Mouse (Mus musculus) neural tube, embryonic 14.5 days (tissue): ENCODE data around the gene Slc16a1. TPM values are rescaled to one million over a fixed set of nuclear protein-coding genes. Genes with fewer than 3 reads are reported as not detected.
"Not testable (repeated sequence)": the region's sequence is repeated elsewhere in the genome, so short reads cannot be mapped to it uniquely, and the experiment has no call there.

Experiments
- ATAC-seq: fragments of 200-750 bp; cut with Nextera tagmentation; 2 replicates; pipeline ENCODE4 v1.8.0; 2017; ENCODE audit warnings: low read depth, mild to moderate bottlenecking, moderate TSS enrichment, moderate library complexity
- H3K27ac ChIP-seq: fragments of 300-500 bp; sonication (generic); 2 replicates; pipeline ENCODE4 v1.5.1; 2014; ENCODE audit warnings: low read depth, mild to moderate bottlenecking, control low read depth, low read length, moderate library complexity, mixed read lengths
- H3K27me3 ChIP-seq: fragments of 300-500 bp; sonication (generic); 2 replicates; pipeline ENCODE4 v1.6.1; 2014; ENCODE audit warnings: low read length; ENCODE audit not compliant: control insufficient read depth, insufficient read depth
- H3K36me3 ChIP-seq: fragments of 300-500 bp; sonication (generic); 2 replicates; pipeline ENCODE4 v1.6.1; 2014; ENCODE audit warnings: low read length, mixed read lengths; ENCODE audit not compliant: control insufficient read depth, insufficient read depth
- H3K4me1 ChIP-seq: fragments of 300-500 bp; sonication (generic); 2 replicates; pipeline ENCODE4 v1.6.1; 2014; ENCODE audit warnings: low read length; ENCODE audit not compliant: control insufficient read depth, insufficient read depth
- H3K4me2 ChIP-seq: fragments of 300-500 bp; sonication (generic); 2 replicates; pipeline ENCODE4 v1.6.1; 2014; ENCODE audit warnings: mild to moderate bottlenecking, low read depth, low read length, control low read depth
- H3K4me3 ChIP-seq: fragments of 300-500 bp; sonication (generic); 2 replicates; pipeline ENCODE4 v1.5.1; 2014; ENCODE audit warnings: low read depth, low read length, control low read depth, mixed read lengths
- H3K9ac ChIP-seq: fragments of 300-500 bp; sonication (generic); replicated peaks from 2 replicates; pipeline ENCODE4 v1.6.1; 2014; ENCODE audit warnings: low read depth, mild to moderate bottlenecking, control low read depth, low read length, mixed read lengths
- H3K9me3 ChIP-seq: fragments of 300-500 bp; sonication (generic); 2 replicates; pipeline ENCODE4 v1.6.1; 2016; ENCODE audit warnings: low read length; ENCODE audit not compliant: control insufficient read depth
- WGBS: fragments of 180-500 bp; shearing (Covaris S2); extraction: QIAGEN DNeasy Blood & Tissue Kit; methylation state at CpG from one replicate; pipeline ENCODE4 v1.1.7; 2014; 5-methylcytosine and 5-hydroxymethylcytosine counted together
- polyA plus RNA-seq: library from polyadenylated mRNA; unstranded; fragments of >200 nt; fragmentation: Nextera tagmentation; extraction: Ambion mirVana; gene quantifications from 2 replicates; pipeline ENCODE4 v1.2.1, GENCODE M21; 2014

Slc16a1 gene
- polyA plus RNA-seq, 1 experiment from 2014 or later = 7.6 TPM

- H3K4me3 ChIP-seq, H3K4me1 ChIP-seq, H3K27me3 ChIP-seq, H3K36me3 ChIP-seq, H3K27ac ChIP-seq, H3K9me3 ChIP-seq, H3K4me2 ChIP-seq, H3K9ac ChIP-seq: not testable (repeated sequence)
- WGBS = 69% methylated on average over 6 of the region's 6 CpGs
- peak; percentile 60; the same call in 1 of the 2 replicates for ATAC-seq
Observed at GRCm38 (mm10) chr3:104706951-104707771, 68.7 kb downstream of the Slc16a1 start.

- not testable (repeated sequence) for H3K4me3 ChIP-seq, H3K27ac ChIP-seq, H3K9ac ChIP-seq, H3K9me3 ChIP-seq, H3K27me3 ChIP-seq, H3K4me1 ChIP-seq, H3K4me2 ChIP-seq, H3K36me3 ChIP-seq
- WGBS = 75% methylated on average over 1 of the region's 1 CpGs
- ATAC-seq = peak; percentile 24; the same call in 1 of the 2 replicates
Observed at GRCm38 (mm10) chr3:104707772-104708144, 69.3 kb downstream of the Slc16a1 start.

Other genes starting within 250 kb of the Slc16a1 start
- gene Lrig2, start 126.8 kb upstream of the Slc16a1 start, polyA plus RNA-seq = 33.8 and 46.3 TPM in 2 replicates
- gene Ppm1j, start 142.4 kb downstream of the Slc16a1 start, polyA plus RNA-seq = 0.23 and 3.1 TPM in 2 replicates
- 0.06 TPM in 1 of 2 replicates, not detected in the other for gene Fam19a3, start 143.2 kb downstream of the Slc16a1 start, polyA plus RNA-seq
- 40.1 and 64.1 TPM in 2 replicates for gene Rhoc, start 149.7 kb downstream of the Slc16a1 start, polyA plus RNA-seq
- gene Mov10, start 179.9 kb downstream of the Slc16a1 start, polyA plus RNA-seq = 3.8 and 7.4 TPM in 2 replicates
- 39.4 and 39.5 TPM in 2 replicates for gene St7l, start 225.3 kb downstream of the Slc16a1 start, polyA plus RNA-seq
- 154 and 187 TPM in 2 replicates for gene Capza1, start 225.8 kb downstream of the Slc16a1 start, polyA plus RNA-seq